Mouse (Mus musculus): ENCODE data around the gene Ehd1.

DNA sequence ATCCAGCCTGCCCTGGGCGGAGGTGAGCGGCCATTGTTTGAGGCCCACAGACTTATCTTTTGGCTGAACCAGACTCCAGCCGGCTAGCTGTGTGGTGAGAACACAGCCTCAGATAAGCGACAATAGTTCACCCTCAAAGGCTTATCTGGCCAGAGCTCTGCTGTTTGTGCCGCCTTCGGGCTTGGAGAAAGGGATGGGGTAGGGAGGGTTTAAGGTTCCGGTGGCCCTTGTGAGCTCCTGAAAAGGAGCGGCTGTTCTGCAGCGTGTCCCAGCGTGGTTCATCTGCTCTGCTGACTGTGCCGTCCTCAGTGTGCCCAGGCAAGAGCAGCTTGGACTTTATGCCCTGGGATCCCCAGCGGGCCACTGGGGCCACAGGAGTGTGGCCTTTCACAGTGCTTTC, 8.0 kb downstream of the Ehd1 start:
- TF ChIP-seq POLR2A (IDR thresholded peaks at IDR 0.05; ENCODE audit: insufficient read depth, low read length) (no peak), CTCF (IDR thresholded peaks at IDR 0.05; ENCODE audit: low read depth, low read length) (no peak), EP300 (IDR thresholded peaks at IDR 0.05; ENCODE audit: insufficient read depth, low read depth, low read length) (no peak)
